Mouse (Mus musculus): ENCODE results near the gene Gm43517.

DNA sequence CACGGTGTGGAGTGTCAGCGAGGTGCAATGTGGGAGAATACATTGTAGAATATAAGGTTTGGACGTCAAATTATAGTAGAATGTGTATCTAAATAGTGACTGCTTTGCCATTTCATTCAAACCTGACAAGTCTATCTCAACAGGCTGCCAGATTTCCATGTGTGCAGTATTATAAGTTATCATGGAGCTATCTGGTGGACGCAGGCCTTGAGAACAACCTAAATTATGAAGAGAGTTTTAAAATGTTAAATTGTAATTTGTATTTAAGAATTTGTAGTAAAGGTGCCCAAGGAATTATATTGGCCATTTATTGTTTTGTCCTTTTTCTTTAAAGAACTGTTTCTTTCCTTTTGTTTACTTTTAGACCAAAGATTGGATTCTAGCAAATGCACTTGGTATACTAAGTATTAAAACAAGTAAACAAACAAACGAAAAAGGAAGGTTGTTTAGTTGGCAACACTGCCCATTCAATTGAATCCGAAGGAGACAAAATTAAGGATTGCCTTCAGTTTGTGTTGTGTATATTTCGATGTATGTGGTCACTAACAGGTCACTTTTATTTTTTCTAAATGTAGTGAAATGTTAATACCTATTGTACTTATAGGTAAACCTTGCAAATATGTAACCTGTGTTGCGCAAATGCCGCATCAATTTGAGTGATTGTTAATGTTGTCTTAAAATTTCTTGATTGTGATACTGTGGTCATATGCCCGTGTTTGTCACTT lies 1.3 kb downstream of the Gm43517 start:
- no peak for TF ChIP-seq MXI1 (IDR thresholded peaks at IDR 0.05; ENCODE audit: low read depth, low read length)
- no peak for TF ChIP-seq CHD2 (IDR thresholded peaks at IDR 0.05; ENCODE audit: low read length)
- TF ChIP-seq TCF12 (IDR thresholded peaks at IDR 0.05; ENCODE audit: low read depth, low read length): no peak
- no peak for TF ChIP-seq NELFE (IDR thresholded peaks at IDR 0.05; ENCODE audit: low read depth, low read length)
- no peak for TF ChIP-seq CTCF (conservative IDR thresholded peaks at IDR 0.05 in 1 of 2, IDR thresholded peaks at IDR 0.05 in 1 of 2; ENCODE audit: low read depth in 2 of 2, low read length in 2 of 2)
- TF ChIP-seq NRF1 (IDR thresholded peaks at IDR 0.05; ENCODE audit: low read depth, low read length): no peak
- no peak for TF ChIP-seq POLR2A (IDR thresholded peaks at IDR 0.05; ENCODE audit: low read depth, low read length)
- no peak for TF ChIP-seq MAX (IDR thresholded peaks at IDR 0.05; ENCODE audit: low read length)
- TF ChIP-seq RCOR1 (conservative IDR thresholded peaks at IDR 0.05; ENCODE audit: low read depth, low read length): no peak
- TF ChIP-seq ZMIZ1 (IDR thresholded peaks at IDR 0.05; ENCODE audit: low read depth, low read length): no peak
- TF ChIP-seq USF1 (IDR thresholded peaks at IDR 0.05; ENCODE audit: low read depth, low read length): no peak
- TF ChIP-seq MYC (IDR thresholded peaks at IDR 0.05; ENCODE audit: low read depth, low read length): no peak
- TF ChIP-seq JUND (conservative IDR thresholded peaks at IDR 0.05; ENCODE audit: low read depth, low read length): no peak
- no peak for TF ChIP-seq EP300 (IDR thresholded peaks at IDR 0.05; ENCODE audit: low read length)

Measured in CH12.LX (cell line).